Mouse (Mus musculus): ENCODE measurements at regions not wholly inside any gene's neighbourhood (a gene's known extent, or its start where the extent isn't known, plus 50 kb on each side); places are given as distances from the start of the nearest gene placed in this dataset.

- DNase-seq, result peak; percentile 28
Measured at GRCm38 (mm10) chr7:65772845-65773244, 81.9 kb downstream of the Tm2d3 start.

DNA sequence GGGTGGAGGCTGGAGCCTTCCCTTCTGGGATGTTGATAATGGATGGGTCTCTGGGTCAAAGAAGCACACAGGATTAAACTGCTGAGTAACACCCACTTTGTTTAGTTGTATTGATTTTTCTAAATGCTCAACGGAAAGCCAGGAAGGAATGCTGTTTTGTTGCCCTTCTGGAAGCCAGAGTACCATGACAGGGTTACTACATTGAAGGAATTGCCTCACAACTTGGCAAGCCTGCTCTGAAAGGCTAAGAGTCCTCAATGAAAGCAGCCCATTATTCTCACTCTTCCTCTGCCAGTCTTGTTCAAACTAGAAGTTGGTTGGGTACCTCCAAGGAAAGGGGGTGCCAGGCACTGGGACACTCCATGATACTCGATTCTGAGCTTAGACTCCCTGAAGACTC is 83.0 kb downstream of the Tm2d3 start:
- no peak for DNase-seq

DNA sequence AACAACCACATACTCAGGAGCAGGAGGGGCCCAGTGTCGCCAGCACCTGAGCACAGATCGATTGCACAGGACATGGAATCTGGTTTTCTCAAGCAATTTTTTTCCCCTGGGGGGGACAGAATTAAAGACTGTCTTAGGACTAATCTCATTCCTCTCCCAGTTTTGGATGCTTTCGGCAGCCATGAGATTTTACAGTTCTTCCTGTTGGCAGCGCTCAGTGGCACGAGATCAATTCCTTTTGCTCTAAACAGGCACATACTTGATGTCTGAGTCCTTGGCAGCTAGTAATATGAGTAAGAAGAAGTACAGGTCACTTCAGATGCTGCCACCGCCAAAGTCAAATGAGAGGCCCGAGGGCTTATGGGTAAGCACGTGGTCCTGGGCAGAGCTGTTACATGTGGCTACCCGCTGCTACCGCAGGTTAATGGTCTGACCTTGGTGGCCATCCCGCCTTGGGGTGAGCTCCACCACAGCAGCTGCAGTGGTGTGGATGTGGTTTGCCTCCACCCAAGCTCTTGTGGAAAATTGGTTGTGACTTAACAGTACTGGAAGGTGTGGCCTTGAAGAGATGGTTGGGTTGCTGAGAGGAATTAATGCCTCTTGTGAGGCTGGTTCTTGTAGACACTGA is 83.5 kb downstream of the Tm2d3 start:
- peak; percentile 84 for DNase-seq

- peak; percentile 55 for DNase-seq
Measured at GRCm38 (mm10) chr7:65775016-65775415, 84.0 kb downstream of the Tm2d3 start.

DNA sequence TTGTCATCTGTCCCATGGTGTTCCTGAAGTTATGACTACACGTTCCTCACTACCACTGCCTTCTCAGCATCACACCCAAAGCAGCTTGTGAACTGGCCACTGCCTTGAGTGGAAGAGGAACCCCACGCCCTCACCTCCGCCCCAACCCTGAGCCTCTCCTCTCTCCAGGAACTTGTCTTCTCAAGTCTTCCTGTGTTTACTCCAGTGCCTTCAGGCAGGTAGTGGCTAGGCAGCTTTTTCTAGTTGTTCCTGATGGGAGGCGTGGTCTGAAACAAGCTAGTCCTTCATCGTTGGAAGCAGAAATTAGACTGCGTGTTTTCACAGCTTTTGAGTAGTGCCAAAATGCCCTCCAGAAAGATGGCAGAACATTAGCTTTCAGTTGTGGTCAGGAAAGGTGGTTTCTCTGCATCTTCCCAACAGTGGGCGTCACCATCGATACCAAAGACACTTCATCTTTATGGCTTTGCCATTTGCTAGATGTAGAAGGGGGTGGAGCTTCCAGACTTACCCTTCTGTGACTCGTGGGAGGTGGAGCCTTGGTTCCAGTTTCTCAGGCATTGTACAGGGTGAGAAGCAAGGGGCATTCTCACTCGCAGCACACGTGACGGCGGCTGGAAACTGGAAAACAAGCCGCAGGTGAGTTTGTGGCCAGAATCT is 81.7 kb upstream of the Pcsk6 start:
- peak; percentile 70 for DNase-seq

DNA sequence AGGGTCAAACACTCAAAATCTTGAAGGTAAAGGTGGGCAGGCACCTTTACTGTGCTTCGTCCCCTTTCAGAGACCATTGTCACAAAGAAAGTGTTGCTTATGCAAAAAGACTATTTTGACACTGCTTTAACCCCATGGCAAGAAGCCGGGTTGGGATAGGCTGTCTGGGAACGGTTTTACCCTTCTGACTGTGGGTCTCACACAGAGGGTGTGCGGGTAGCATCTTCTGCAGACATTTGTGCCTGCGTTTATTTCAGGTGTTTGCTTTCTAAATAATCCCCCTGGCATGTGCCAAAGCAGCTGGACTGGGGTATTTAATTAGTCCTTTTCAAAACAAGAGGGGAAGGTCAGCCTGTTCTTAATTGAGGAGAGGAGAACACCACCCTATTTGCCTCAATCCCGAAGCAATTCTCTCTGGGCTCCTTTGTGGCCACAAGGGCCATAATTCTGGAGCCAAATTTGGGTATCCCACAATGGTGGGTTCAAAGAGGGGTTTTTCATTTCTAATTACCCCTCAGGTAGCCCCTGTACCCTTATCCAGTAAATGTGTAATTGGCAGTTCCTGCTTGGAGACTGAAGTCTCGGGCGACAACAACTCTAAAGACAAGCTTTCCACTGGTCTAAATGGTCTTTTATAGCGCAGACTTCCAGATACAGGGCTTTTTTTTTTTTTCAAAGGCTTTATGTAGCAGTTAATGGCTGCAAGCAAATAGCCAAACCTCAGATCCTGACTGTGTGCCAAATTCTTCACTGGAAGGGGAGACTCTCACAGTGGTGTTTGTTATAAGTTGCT is 80.8 kb upstream of the Pcsk6 start:
- peak; percentile 69 for DNase-seq

GRCm38 (mm10) chr7:65782024-65782423 is 79.5 kb upstream of the Pcsk6 start:
- peak; percentile 94 for DNase-seq

GRCm38 (mm10) chr7:65783773-65784172 is 77.8 kb upstream of the Pcsk6 start:
- DNase-seq, result peak; percentile 36

DNA sequence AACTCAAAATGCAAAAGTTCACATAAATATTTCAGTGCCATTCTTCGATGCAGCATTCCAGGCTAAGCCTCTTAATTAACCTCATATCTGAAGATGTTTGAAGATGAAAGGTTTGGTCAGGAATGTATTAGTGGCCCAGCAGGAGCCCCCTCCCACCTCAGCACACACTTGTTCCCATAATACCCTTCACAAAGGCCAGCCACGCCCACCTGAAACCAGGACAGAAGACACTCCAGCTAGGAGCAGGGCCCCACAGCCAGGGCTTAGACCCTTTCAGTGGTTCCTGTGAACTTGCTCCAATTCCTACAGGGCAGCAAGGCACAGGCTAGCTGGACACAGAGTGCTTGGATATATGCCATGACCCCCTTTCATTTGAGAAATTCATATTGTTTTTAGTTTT is 74.6 kb upstream of the Pcsk6 start:
- no peak for DNase-seq

DNA sequence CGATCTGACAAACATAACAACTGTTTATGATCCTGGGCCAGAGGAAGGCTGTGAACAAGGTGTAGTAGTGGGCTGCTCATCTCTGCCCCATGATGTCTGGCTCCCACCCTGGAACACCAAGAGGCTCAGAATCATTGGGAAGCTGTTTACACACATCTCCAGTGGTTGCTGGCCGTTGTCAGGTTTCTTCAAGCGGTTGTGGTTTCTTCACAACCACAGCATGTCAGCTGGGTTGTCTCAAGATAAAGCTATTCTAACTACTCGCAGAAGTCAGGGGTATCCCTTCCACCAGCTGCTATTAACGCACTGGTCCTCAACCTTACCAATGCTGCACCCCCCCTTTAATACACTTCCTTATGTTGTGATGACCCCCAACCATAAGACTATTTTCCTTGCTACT is 73.7 kb upstream of the Pcsk6 start:
- DNase-seq, result no peak

DNA sequence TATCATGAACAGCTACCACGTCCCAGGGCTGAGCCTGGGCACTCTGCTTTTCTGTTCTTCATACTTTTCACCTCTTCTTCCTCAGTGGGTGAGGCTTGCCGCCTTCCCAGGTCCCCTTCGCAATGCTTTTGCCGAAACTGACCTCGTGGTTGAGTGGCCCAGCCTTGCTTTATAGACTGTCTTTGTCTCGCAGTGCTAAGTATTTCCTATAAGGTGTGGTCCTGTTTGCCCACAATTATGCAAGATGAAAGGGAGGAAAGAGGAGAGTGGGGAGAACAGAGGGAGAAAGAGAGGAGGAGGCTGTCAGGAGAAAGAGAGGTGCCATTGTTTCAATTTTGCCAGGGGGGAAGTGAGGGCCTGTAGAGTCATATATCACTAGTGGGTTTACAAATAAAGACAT is 71.3 kb upstream of the Pcsk6 start:
- DNase-seq, result no peak

DNA sequence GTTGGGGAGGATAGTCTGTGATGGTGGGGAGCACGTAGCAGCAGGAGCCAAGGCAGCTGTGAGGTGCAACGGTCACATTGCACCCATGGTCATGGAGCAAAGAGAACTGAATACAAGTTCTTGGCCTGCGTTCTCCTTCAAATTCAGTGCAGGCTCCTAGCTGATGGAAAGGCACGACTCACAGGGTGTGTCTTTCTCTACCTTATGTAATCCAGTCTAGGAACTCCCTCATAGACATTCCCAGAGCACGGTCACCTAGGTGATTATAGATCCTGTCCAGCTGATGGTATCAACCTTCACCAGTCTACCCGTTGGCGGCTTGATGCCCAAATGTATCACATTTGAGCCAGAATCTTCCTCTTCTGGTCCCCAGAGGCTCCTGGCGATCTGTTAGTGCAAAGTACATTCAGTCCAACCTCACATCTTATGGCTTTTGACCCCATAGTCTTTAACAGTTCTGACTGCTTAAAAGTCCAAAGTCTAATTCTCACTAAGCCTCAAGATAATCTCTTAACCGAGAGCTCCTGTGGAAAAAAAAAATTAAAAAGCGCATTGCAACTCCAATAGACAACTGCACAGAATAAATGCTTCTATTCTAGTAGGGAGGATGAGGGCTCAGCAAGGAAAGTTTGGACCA is 69.2 kb upstream of the Pcsk6 start:
- DNase-seq, result no peak

GRCm38 (mm10) chr7:65802306-65802705 is 59.2 kb upstream of the Pcsk6 start:
- no peak for DNase-seq

GRCm38 (mm10) chr7:65802806-65803205 is 58.7 kb upstream of the Pcsk6 start:
- no peak for DNase-seq

- DNase-seq, result peak; percentile 99
Measured at GRCm38 (mm10) chr7:65803422-65804303, 57.9 kb upstream of the Pcsk6 start.

Measured in heart, adult 11 months (tissue).